Mouse (Mus musculus) ES-CJ7 (cell line): ENCODE results near the gene Cav2.

ENCODE experiments used
- DNase-seq: peaks from one replicate; pipeline ENCODE4 v3.0.0; 2011; ENCODE audit warnings: low read depth, low spot score

The Cav2 gene

DNA sequence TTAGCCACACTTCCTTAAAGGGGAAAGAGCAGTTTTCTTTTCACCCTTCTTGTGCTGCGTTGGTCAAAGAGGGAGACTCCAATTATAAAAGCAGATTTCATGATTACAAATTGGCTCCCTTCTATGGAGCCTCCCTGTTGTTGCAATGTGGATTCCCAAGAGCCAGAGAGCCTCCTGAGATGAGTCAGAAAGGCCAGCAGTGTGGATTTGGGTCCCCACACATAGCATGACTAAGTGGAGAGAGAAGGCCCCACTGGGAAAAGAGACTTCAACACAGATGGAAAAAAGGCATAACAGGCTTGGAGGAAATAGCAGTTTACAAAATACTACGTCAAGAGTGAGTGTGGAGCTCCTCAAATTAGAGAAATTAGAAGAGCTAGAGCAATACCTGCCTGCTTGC, 28.3 kb downstream of the Cav2 start:
- DNase-seq: no peak

DNA sequence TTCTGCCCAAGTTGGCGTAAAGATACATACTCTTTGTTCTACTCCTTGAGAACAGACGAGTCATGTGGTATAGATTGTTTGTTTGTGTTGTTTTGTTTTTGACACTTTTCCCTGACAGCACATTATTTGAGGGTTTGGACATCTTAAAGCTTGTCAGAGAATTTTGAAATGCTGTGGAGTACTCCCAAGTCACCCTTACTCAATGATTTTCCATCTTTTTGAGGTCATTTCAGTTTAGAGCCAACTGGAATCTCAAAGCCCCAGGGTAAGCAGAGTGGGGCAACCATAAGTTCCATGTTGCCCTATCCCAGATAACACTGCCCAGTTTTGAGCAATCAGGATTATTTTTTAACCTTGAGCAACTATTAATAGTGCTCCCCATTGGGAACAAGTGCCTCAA, 33.3 kb downstream of the Cav2 start:
- DNase-seq: no peak

DNA sequence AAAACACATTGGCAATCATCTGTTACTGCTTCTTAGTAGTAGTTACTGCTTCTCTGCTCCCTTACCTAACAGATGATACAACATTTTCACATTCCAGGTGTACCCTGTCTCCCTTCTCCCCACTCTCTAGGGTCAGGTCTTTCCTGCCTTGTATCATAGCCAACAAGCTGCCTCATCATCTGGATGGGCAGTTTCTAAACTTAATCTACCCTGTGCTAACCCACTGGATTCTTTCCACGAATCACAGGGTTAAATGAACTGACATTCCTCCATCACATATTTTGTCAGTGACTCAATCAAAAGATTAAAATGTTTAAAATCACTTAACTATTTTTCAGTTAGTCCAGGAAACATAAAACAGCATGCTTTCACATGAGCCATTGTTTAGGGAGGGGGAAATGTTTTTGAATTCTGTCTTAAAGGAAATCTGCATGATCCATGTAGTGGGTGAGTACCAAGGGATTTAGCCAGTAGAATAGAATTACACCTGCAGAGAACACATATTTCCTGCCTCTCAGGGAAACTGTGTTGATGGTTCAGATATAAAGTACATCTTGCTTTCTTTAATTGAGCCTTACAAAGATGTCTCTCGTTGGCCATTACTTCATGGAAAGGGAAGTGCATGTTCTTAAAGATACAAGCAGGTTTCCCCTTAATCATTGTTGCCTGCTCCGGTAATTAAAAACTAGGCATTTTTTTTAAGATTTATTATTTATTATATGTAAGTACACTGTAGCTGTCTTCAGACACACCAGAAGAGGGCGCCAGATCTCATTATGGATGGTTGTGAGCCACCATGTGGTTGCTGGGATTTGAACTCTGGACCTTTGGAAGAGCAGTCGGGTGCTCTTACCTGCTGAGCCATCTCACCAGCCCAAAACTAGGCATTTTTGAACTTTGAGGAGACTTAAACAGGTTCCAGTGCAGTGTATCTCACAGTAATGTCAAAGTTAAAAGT, 34.0 kb downstream of the Cav2 start:
- DNase-seq: no peak

DNA sequence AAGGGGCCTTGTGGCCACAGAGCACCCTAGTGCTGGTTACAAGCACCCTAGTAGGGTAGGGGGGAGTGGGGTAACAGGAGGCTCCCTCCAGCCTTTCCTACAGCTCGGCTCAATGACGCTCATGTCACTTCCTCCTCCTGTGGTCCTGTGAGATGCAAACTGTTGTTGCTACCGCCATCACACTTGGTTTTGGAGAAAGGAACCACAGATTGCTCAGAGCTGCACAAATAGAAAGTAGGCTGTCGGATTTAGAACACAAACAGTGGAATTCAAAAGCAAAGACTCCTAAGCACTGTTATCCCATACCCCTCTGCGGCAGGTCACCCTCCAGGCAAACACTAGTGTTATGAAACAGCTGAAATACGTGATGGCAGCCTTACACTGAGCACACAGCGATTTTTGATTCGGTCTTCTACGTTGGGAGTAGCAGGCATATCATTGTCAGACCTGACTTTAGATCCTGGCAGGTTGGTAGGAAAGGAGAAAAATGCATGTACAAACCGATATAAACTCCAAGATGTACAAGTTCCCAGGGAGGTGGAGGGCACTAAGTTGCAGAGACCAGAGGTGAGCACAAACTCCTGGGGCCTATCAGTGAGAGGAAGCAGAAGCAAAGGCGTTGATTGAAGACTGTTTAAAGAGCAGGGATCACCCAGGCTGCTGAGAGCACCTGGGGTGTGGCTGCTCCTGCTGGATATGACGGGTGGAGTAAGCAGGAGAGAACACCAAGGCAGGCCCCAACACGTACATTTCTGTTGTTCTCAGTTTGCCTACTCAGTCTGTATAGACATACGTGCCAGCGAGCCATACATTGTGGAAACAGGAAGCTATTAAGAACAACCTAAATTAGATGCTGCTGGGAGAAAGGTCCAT, 35.5 kb downstream of the Cav2 start:
- no peak for DNase-seq

DNA sequence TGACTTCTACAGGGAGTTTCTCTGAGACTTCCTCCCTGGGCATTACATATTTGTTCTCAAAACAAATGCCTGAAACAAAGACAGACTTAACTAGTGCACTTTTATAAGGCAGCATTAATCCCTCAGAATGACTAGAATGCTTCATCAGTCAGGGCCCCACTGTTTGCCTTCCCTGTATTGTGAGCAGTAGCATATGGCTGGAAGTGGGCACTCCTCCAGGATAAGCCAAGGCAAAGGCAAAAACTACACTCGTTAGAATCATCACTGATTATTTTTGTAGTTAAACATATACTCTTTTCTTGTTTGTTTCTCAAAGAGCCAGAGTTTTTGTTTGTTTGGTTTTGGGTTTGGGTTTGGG, 36.2 kb downstream of the Cav2 start:
- DNase-seq: no peak

DNA sequence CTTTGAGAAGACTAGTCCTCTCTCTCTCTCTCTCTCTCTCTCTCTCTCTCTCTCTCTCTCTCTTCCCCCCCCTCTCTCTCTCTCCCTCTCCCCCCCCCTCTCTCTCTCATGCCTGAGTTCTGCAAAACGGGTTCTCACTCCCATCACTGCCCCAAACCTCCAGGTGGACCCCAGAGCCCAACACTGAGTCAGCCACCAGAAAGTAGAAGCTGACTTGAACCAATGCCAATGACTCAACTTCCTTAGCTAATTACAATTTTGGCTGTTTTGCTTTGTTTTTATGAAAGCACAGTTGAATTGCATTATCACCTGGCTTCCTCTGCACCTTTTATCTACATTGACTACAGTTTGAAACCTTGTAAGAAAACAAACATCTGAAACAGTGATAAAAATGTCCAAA, 37.0 kb downstream of the Cav2 start:
- DNase-seq: no peak

DNA sequence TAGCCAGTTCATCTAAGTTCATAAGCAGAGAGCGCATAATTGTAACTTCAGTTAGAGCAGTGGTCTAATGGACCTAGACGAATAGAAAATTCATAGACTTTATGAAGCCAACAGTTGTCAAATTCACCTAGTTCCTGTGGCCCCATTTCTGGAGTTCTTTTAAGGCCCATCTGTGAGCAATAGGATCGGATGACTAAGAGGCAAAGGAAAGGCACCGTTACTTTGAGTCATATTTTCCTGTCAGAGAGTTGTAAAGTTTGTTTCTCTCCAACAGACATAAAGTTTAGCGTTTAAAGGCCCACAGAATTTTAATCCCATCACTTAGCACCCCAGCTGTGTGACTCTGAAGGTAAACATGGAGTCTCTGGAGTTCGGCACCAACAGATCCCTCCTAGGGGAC, 41.0 kb downstream of the Cav2 start:
- no peak for DNase-seq

DNA sequence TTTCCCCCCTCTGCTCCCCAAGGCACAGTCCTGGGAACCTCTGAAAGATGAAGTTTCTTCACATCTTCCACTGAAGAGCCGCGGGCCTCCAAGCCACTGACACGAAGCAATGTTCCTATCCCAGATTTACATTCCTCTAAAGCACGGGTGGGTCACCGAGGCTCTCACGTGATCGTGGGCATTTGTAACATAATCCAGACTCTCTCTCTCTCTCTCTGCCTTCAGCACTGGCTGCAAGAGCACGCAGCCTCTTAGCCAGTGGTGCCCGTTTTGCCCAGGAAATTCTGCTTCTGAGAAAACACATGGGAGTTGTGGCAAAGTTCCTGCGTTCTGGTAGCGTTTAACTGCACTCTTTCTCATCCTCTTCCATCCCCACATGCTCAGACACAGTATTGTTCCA, 46.2 kb downstream of the Cav2 start:
- DNase-seq: no peak

DNA sequence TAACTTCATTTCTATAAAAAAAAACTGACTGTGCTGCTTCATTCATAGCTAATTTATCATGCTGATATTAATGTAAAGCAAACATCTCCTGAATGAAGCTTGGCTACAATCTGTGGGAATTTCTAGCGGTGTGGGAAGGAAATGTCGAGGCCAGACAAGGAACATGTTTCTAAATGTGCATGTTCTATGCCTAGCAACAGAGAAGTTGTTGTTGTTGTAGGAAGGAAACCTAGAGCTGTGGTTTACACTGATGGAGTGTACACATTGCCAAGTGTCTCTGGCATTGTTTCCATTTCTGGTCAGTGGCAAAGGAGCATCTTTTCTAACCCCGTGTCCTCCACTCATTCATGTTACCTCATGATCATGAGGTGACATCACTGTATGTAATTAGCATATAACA, 48.8 kb downstream of the Cav2 start:
- no peak for DNase-seq

DNA sequence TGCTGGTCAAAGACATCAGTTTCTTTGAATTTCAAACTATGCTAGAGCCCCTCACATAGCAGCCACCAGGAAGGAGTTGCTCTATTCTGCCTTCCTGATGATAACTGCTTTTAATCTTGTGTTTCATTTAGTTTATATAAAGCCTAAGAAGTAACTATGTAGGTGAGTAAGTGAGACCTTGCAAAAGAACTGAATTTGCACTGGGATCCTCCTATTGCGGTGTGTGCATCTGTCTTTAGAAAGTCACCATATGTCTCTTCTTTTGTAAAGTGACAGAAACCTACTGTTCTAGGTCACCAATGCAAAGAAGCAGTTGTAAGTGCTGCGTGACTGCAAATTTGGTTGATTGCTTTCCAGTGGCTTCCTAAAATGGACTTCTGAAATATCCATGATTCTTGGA, 56.7 kb downstream of the Cav2 start:
- no peak for DNase-seq
